Mouse (Mus musculus) lung, adult 2 months (tissue): ENCODE measurements at regions not wholly inside any gene's neighbourhood (a gene's known extent, or its start where the extent isn't known, plus 50 kb on each side); places are given as distances from the start of the nearest gene placed in this dataset.
A peak's percentile ranks its signal among the peaks of the same experiment; 100 is the strongest.
"Not testable (repeated sequence)": the region's sequence is repeated elsewhere in the genome, so short reads cannot be mapped to it uniquely, and the experiment has no call there.

Experiments used
- DNase-seq: peaks from one replicate; pipeline ENCODE4 v3.0.0; 2022
- H3K4me1 ChIP-seq: fragments of 200-500 bp; 2 replicates; pipeline ENCODE4 v1.6.1; 2011; ENCODE audit warnings: low read length; ENCODE audit not compliant: control insufficient read depth, insufficient read depth
- H3K4me3 ChIP-seq: fragments of 200-500 bp; replicated peaks from 2 replicates; pipeline ENCODE3; 2011; ENCODE audit warnings: low read depth, mild to moderate bottlenecking, control low read depth, low read length; ENCODE audit errors: extremely low read depth
- CTCF ChIP-seq: fragments of 200-500 bp; IDR thresholded peaks from 2 replicates; pipeline ENCODE4 v1.5.1; 2011; ENCODE audit warnings: mild to moderate bottlenecking, low read length, control low read depth; ENCODE audit not compliant: insufficient read depth
- POLR2A ChIP-seq: fragments of 200-500 bp; IDR thresholded peaks from 2 replicates; pipeline ENCODE4 v1.6.1; 2011; ENCODE audit warnings: low read depth, mild to moderate bottlenecking, control low read depth, low read length, borderline replicate concordance; ENCODE audit errors: extremely low read depth
- WGBS: fragments of 180-500 bp; shearing (Covaris S2); methylation state at CpG from one replicate; pipeline ENCODE4 v1.1.7; 2018; 5-methylcytosine and 5-hydroxymethylcytosine counted together

- no peaks in the 10 kb centered on the region for H3K4me1 ChIP-seq
- 70% methylated on average over 4 of the region's 4 CpGs for WGBS
- DNase-seq: no peak
- TF ChIP-seq CTCF: peak; percentile 36; the same call in 1 of the 2 replicates
- no peak for TF ChIP-seq POLR2A
- H3K4me3 ChIP-seq: no peak overlapping the region
These were observed 125.9 kb upstream of the Trim24 start for GRCm38 (mm10) chr6:37744679-37745078.

GRCm38 (mm10) chr6:37745393-37746100 lies 125.1 kb upstream of the Trim24 start:
- DNase-seq: no peak
- Histone ChIP-seq H3K4me1 (no peaks in the 10 kb centered on the region), H3K4me3 (no peak overlapping the region)
- TF ChIP-seq CTCF: no peak
- TF ChIP-seq POLR2A: no peak
- 84% methylated on average over 11 of the region's 11 CpGs for WGBS

- not testable (repeated sequence) for DNase-seq, H3K4me3 ChIP-seq, H3K4me1 ChIP-seq
- WGBS: 60% methylated on average over 4 of the region's 4 CpGs
These were observed 122.8 kb upstream of the Trim24 start for GRCm38 (mm10) chr6:37747793-37748192.

- no peaks in the 10 kb centered on the region for H3K4me1 ChIP-seq
- H3K4me3 ChIP-seq: no peak overlapping the region
- 72% methylated on average over 8 of the region's 8 CpGs for WGBS
- no peak for TF ChIP-seq CTCF
- no peak for TF ChIP-seq POLR2A
- no peak for DNase-seq
These were observed 122.2 kb upstream of the Trim24 start for GRCm38 (mm10) chr6:37748296-37748980.

GRCm38 (mm10) chr6:37749016-37749415 lies 121.6 kb upstream of the Trim24 start:
- H3K4me3 ChIP-seq: no peak overlapping the region
- WGBS: 88% methylated on average over 5 of the region's 5 CpGs
- TF ChIP-seq CTCF (no peak), POLR2A (no peak)

GRCm38 (mm10) chr6:37750271-37750670 lies 120.3 kb upstream of the Trim24 start:
- no peak for DNase-seq
- TF ChIP-seq CTCF (no peak), POLR2A (no peak)
- 86% methylated on average over 3 of the region's 3 CpGs for WGBS
- Histone ChIP-seq H3K4me3 (no peak overlapping the region), H3K4me1 (no peaks in the 10 kb centered on the region)

More at GRCm38 (mm10) chr6:37749016-37749415, 121.6 kb upstream of the Trim24 start:
- no peak for DNase-seq
- H3K4me1 ChIP-seq: no peaks in the 10 kb centered on the region

- TF ChIP-seq POLR2A (no peak), CTCF (no peak)
- DNase-seq: no peak
- H3K4me1 ChIP-seq: no peaks in the 10 kb centered on the region
- H3K4me3 ChIP-seq: no peak overlapping the region
These were observed 118.9 kb upstream of the Trim24 start for GRCm38 (mm10) chr6:37751701-37752100.

GRCm38 (mm10) chr6:37761003-37761402 lies 109.6 kb upstream of the Trim24 start:
- not testable (repeated sequence) for H3K4me1 ChIP-seq
- WGBS: 98% methylated on average over 4 of the region's 5 CpGs

GRCm38 (mm10) chr6:37763036-37763435 lies 107.6 kb upstream of the Trim24 start:
- H3K4me3 ChIP-seq: no peak overlapping the region
- WGBS: 36% methylated on average over 2 of the region's 2 CpGs
- no peaks in the 10 kb centered on the region for H3K4me1 ChIP-seq
- TF ChIP-seq POLR2A (no peak), CTCF (no peak)
- no peak for DNase-seq

More at GRCm38 (mm10) chr6:37761003-37761402, 109.6 kb upstream of the Trim24 start:
- H3K4me3 ChIP-seq, DNase-seq: not testable (repeated sequence)

- no peak for TF ChIP-seq CTCF
- TF ChIP-seq POLR2A: no peak
- H3K4me1 ChIP-seq: no peaks in the 10 kb centered on the region
- DNase-seq: no peak
These were observed 102.9 kb upstream of the Trim24 start for GRCm38 (mm10) chr6:37767690-37768089.

GRCm38 (mm10) chr6:37773294-37773693 lies 97.3 kb upstream of the Trim24 start:
- no peaks in the 10 kb centered on the region for H3K4me1 ChIP-seq
- H3K4me3 ChIP-seq: no peak overlapping the region
- no peak for TF ChIP-seq CTCF
- no peak for TF ChIP-seq POLR2A
- DNase-seq: no peak

More at GRCm38 (mm10) chr6:37767690-37768089, 102.9 kb upstream of the Trim24 start:
- H3K4me3 ChIP-seq: no peak overlapping the region
